Mouse (Mus musculus) T-helper 17 cell (primary cell): ENCODE data around the gene Usp19.

Source experiments
- in situ Hi-C, 2 experiments: fragments of 300-600 bp; cut with MboI, MseI; formaldehyde crosslinking; loops; 1 replicate in 1 of 2; 2 replicates in 1 of 2; pipeline ENCODE4 v1.15.1; 2025; ENCODE audit warnings: high pct_unique_total_duplicates in 2 of 2

Usp19 gene

GRCm38 (mm10) chr9:108469430-108469829 lies 21.0 kb upstream of the Usp19 start:
- in situ Hi-C loops: no loop called here

DNA sequence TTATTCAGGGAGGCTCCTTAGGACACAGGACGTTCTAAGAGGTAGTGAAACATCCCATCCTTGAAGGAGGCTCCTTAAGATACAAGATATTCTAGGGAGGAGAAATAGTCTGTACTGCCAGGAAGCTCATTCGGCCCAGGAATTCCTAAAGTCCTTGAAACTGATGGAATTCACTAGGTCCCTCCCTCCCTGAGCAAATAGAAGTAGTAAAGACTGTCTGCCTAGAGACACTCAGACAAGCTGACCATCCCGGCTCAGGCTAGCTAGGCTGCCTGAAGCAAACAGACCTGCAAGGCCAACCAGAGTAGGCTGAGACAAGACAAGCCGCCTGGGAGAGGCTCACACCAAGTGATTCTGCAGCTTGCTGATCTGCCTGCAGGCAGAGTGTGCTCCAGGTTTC lies 20.6 kb upstream of the Usp19 start:
- in situ Hi-C loops: no loop called here

GRCm38 (mm10) chr9:108474528-108474927 lies 15.9 kb upstream of the Usp19 start:
- in situ Hi-C loops: no loop called here

GRCm38 (mm10) chr9:108478638-108479156 lies 11.7 kb upstream of the Usp19 start:
- in situ Hi-C loops: no loop called here

DNA sequence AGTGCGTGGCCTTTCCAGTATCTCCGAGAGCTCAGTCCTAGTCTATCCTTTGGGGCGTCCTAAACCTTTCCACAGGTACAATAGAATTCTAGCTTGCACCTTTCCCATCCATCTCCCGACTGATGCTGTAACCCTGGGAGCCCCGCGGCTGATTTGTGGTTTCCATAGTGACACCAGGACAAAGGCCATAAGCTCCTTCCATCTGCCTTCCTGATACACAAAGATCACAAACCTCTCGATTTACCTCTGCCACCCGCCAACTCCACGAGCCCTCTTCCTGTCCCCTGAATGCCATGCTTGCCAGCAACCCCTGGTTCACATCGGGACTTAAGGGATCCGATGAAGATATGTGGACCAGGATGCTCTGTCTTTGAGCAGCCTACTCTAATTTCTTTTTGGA lies 11.2 kb upstream of the Usp19 start:
- in situ Hi-C loops: no loop called here

- in situ Hi-C loops: no loop called here
These were observed 10.6 kb upstream of the Usp19 start, which contains the start of gene Lamb2 for GRCm38 (mm10) chr9:108479721-108480351. TSS of gene Lamb2 (plus strand) at chr9:108479736.

DNA sequence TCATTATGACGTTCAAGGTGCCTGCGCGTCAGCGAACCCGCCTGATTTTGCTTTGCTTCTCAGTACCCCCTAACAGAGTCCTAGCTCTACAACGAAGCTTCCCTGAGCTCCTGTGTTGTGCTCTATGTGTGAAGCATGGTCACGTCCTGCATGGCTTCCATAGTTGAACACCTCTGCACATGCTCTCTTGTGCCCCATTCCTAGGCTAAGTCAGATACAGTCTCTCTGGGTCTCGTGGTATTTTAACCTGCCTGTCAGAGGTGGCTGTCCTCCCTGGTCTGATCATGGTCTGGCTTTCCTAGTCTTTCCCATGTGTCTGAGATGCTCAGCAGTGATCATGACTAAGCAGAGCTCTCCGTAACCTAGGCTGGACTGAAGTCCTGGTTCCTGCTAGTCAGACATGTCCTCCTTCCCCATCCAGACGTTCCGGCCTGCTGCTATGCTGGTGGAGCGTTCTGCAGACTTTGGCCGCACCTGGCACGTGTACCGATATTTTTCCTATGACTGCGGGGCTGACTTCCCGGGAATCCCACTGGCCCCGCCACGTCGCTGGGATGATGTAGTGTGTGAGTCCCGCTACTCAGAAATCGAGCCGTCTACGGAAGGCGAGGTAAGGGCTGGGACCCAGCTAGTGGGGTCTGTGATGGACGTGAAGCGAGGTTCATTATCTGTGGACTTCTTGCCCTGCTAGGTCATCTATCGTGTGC lies 9.4 kb upstream of the Usp19 start:
- in situ Hi-C loops: no loop called here

GRCm38 (mm10) chr9:108481520-108482210 lies 8.7 kb upstream of the Usp19 start:
- in situ Hi-C loops: no loop called here

DNA sequence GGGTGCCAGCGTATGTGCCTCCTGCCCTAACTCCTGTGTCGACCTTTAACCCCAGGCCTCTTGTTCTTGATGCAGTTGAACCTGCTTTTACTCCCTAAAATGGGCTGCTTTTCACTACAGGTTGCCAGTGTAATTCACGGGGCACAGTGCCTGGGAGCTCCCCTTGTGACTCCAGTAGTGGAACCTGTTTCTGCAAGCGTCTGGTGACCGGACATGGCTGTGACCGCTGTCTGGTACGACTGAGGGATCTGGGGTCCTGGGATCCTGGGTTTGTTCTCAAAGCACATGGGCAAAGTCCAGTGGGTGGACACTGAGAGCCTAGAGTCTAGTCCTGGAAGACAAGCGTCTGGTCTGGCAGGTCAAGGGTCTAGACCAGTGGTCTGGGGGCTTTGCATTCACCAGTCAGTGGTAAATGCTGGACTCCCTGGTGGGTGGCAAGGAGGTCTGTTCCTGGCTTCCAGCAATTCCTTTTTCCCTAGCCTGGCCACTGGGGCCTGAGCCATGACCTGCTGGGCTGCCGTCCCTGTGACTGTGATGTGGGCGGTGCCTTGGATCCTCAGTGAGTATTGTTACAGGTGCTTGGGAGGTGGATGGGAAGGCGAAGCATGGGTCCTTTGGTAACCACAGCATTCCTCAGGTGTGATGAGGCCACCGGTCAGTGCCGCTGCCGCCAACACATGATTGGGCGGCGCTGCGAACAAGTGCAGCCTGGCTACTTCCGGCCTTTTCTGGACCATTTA lies 7.2 kb upstream of the Usp19 start:
- in situ Hi-C loops: no loop called here

- in situ Hi-C loops: no loop called here
These were observed 6.4 kb upstream of the Usp19 start for GRCm38 (mm10) chr9:108484021-108484420.

DNA sequence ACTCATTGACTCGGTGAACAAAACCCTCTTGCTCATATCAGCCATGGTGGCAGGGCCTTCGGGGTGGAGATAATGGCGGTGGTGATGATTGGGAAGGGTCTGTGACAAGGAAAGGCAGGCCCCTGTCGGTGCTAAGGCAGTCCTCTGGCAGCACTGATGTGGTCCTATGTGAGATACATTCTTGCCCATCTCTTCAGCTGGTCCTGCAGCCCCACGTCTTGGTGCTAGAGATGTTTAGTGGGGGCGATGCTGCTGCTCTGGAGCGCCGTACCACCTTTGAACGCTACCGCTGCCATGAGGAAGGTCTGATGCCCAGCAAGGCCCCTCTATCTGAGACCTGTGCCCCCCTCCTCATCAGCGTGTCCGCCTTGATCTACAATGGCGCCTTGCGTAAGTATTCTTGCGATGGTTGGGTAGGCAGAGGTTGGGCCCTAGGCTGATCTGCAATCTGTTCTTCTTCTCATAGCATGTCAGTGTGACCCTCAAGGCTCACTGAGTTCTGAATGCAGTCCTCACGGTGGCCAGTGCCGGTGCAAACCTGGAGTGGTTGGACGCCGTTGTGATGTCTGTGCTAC lies 5.0 kb upstream of the Usp19 start:
- in situ Hi-C loops: no loop called here

DNA sequence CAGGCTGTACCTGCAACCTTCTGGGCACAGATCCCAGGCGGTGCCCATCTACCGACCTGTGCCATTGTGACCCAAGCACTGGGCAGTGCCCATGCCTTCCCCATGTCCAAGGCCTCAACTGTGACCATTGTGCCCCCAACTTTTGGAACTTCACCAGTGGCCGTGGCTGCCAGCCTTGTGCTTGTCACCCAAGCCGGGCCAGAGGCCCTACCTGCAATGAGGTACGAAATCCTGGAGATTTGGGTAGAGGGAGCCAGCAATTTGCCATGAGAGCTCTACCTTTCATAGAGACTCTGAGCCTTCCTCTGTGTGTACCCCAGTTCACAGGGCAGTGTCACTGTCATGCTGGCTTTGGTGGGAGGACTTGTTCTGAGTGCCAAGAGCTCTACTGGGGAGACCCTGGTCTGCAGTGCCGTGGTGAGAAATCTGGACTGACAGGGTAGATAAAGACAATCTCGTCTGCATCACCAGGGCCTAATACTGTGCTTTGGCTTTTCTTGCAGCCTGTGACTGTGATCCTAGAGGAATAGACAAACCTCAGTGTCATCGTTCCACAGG lies 3.4 kb upstream of the Usp19 start:
- in situ Hi-C loops: no loop called here

- in situ Hi-C loops: no loop called here
These were observed 2.0 kb upstream of the Usp19 start for GRCm38 (mm10) chr9:108488403-108488802.

GRCm38 (mm10) chr9:108489215-108489614 lies 1.2 kb upstream of the Usp19 start:
- in situ Hi-C loops: no loop called here

GRCm38 (mm10) chr9:108489702-108490558 lies 472 bp upstream of the Usp19 start:
- in situ Hi-C loops: no loop called here

- in situ Hi-C loops: no loop called here
These were observed 831 bp downstream of the Usp19 start for GRCm38 (mm10) chr9:108491286-108491580.

DNA sequence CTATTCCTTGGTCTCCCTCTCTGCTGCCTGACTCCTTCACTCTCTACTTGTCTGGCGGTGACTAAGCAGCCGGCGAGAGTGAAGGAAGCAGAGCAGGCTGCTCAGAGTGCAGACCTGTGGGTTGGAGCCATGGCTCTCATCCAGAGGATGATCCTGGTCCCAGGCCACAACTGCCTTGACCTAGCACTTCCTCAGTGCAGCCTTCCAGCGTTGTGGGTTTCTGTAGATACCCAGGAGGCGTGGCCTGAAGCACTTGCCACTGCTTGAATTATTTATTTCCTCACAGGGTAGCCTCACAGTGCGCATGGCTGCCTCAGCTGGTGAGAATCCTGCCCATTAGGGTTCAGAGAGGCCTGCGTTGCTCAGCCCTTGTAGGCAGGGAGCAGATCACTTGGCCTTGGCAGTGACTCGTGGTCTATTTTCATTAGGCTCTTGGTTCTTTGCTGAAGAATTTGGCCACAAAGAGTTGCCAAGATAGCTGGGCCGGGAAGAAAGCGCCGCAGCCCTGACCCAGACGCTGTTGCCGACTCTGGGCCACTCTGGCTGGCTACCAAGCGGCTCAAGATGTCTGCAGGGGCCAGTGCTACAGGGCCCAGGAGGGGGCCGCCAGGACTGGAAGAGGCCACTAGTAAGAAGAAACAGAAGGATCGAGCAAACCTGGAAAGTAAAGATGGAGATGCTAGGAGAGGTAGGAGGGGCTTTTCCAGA lies 1.8 kb downstream of the Usp19 start:
- in situ Hi-C loops: no loop called here

- in situ Hi-C loops: no loop called here
These were observed 2.8 kb downstream of the Usp19 start for GRCm38 (mm10) chr9:108493246-108493645.

DNA sequence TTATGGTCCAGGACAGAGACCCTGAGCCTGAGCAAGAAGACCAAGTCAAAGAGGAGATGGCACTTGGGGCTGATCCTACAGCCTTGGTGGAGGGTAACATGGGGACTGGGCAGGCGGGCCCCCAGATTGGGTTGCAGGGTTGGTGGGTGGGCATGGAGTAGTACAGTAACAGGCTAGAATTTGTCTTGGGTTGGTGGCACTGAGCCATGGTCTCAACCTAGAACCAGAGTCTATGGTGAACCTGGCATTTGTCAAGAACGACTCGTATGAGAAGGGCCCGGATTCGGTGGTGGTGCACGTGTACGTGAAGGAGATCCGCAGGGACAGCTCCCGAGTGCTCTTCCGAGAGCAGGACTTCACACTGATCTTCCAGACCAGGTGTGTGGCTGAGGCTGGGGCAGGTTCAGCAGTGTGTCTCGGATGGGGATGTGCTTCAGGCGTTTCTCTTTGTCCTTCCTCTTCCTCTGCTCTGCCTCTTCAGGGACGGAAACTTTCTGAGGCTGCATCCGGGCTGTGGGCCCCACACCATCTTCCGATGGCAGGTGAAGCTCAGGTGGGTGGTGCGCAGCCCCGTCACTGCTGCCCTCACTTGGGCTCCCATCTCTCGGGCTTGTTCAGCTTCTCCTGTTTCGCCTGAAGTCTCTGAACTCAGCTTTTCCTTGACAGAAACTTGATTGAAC lies 3.9 kb downstream of the Usp19 start:
- in situ Hi-C loops: no loop called here
